Mouse (Mus musculus) CD4-positive helper T cell, adult 2 months (primary cell): ENCODE data around the gene Kctd11.
"Not testable (repeated sequence)": the region's sequence is repeated elsewhere in the genome, so short reads cannot be mapped to it uniquely, and the experiment has no call there.

Experiments
- DNase-seq: peaks from one replicate; pipeline ENCODE4 v3.0.0-alpha.2; 2012; ENCODE audit warnings: low read depth, missing footprints, low spot score

The Kctd11 gene

GRCm38 (mm10) chr11:69881787-69882670 lies 823 bp upstream of the Kctd11 start:
- no peak for DNase-seq

GRCm38 (mm10) chr11:69880506-69880852 lies 727 bp downstream of the Kctd11 start:
- peak; percentile 79 for DNase-seq

GRCm38 (mm10) chr11:69879711-69880110 lies 1.5 kb downstream of the Kctd11 start:
- no peak for DNase-seq

GRCm38 (mm10) chr11:69878952-69879351 lies 2.3 kb downstream of the Kctd11 start:
- no peak for DNase-seq

- no peak for DNase-seq
Observed at GRCm38 (mm10) chr11:69878399-69878798, 2.8 kb downstream of the Kctd11 start.

- no peak for DNase-seq
Observed at GRCm38 (mm10) chr11:69877878-69878277, 3.3 kb downstream of the Kctd11 start, which contains the start of gene Tmem95. Tmem95 (minus strand) TSS chr11:69878018.

GRCm38 (mm10) chr11:69876867-69877266 lies 4.3 kb downstream of the Kctd11 start:
- DNase-seq = peak; percentile 88

- peak; percentile 65 for DNase-seq
Observed at GRCm38 (mm10) chr11:69876186-69876585, 5.0 kb downstream of the Kctd11 start.

- DNase-seq = no peak
Observed at GRCm38 (mm10) chr11:69872451-69872850, 8.8 kb downstream of the Kctd11 start.

GRCm38 (mm10) chr11:69871822-69872221 lies 9.4 kb downstream of the Kctd11 start:
- no peak for DNase-seq

GRCm38 (mm10) chr11:69870289-69871069 lies 10.7 kb downstream of the Kctd11 start:
- no peak for DNase-seq

- no peak for DNase-seq
Observed at GRCm38 (mm10) chr11:69867335-69867734, 13.9 kb downstream of the Kctd11 start.

- DNase-seq = no peak
Observed at GRCm38 (mm10) chr11:69865561-69865960, 15.6 kb downstream of the Kctd11 start.

- no peak for DNase-seq
Observed at GRCm38 (mm10) chr11:69864138-69864860, 16.9 kb downstream of the Kctd11 start.

- not testable (repeated sequence) for DNase-seq
Observed at GRCm38 (mm10) chr11:69863729-69864128, 17.5 kb downstream of the Kctd11 start.

GRCm38 (mm10) chr11:69858113-69858998 lies 22.9 kb downstream of the Kctd11 start, which contains the start of gene Tnk1:
Tnk1 (minus strand) TSS chr11:69858730.
- no peak for DNase-seq

GRCm38 (mm10) chr11:69855347-69855746 lies 25.9 kb downstream of the Kctd11 start:
- peak; percentile 51 for DNase-seq

- no peak for DNase-seq
Observed at GRCm38 (mm10) chr11:69854680-69855079, 26.5 kb downstream of the Kctd11 start.

GRCm38 (mm10) chr11:69853994-69854393 lies 27.2 kb downstream of the Kctd11 start:
- peak; percentile 26 for DNase-seq

GRCm38 (mm10) chr11:69850754-69851153 lies 30.5 kb downstream of the Kctd11 start:
- no peak for DNase-seq

- DNase-seq = no peak
Observed at GRCm38 (mm10) chr11:69849884-69850283, 31.3 kb downstream of the Kctd11 start.
